Mouse (Mus musculus) hindbrain, embryonic 16.5 days (tissue): ENCODE data around the gene Lmo7. TPM values are rescaled to one million over a fixed set of nuclear protein-coding genes. Genes with fewer than 3 reads are reported as not detected.

Experiments
- ATAC-seq: fragments of 200-750 bp; cut with Nextera tagmentation; 2 replicates; pipeline ENCODE4 v1.8.0; 2017; ENCODE audit warnings: moderate TSS enrichment, moderate library complexity
- H3K27ac ChIP-seq: fragments of 300-500 bp; sonication (generic); 2 replicates; pipeline ENCODE4 v1.5.1; 2014; ENCODE audit warnings: low read depth, mild to moderate bottlenecking, control low read depth, low read length, moderate library complexity
- H3K27me3 ChIP-seq: fragments of 300-500 bp; sonication (generic); replicated peaks from 2 replicates; pipeline ENCODE4 v1.6.1; 2014; ENCODE audit warnings: low read length; ENCODE audit not compliant: control insufficient read depth, insufficient read depth
- H3K36me3 ChIP-seq: fragments of 300-500 bp; sonication (generic); 2 replicates; pipeline ENCODE4 v1.6.1; 2014; ENCODE audit warnings: mild to moderate bottlenecking, low read length, moderate library complexity, mixed read lengths; ENCODE audit not compliant: control insufficient read depth, insufficient read depth
- H3K4me1 ChIP-seq: fragments of 300-500 bp; sonication (generic); 2 replicates; pipeline ENCODE4 v1.6.1; 2014; ENCODE audit warnings: low read depth, low read length; ENCODE audit not compliant: control insufficient read depth, insufficient read depth
- H3K4me2 ChIP-seq: fragments of 300-500 bp; sonication (generic); 2 replicates; pipeline ENCODE4 v1.6.1; 2014; ENCODE audit warnings: mild to moderate bottlenecking, low read length, control low read depth, moderate library complexity
- H3K4me3 ChIP-seq: fragments of 300-500 bp; sonication (generic); 2 replicates; pipeline ENCODE4 v1.5.1; 2014; ENCODE audit warnings: mild to moderate bottlenecking, low read length, control low read depth, moderate library complexity
- H3K9ac ChIP-seq: fragments of 300-500 bp; sonication (generic); 2 replicates; pipeline ENCODE4 v1.6.1; 2014; ENCODE audit warnings: low read depth, mild to moderate bottlenecking, control low read depth, low read length, moderate library complexity
- H3K9me3 ChIP-seq: fragments of 300-500 bp; sonication (generic); 2 replicates; pipeline ENCODE4 v1.6.1; 2014; ENCODE audit warnings: mild to moderate bottlenecking, low read length, moderate library complexity; ENCODE audit not compliant: control insufficient read depth
- WGBS: fragments of 180-500 bp; shearing (Covaris S2); extraction: QIAGEN DNeasy Blood & Tissue Kit; methylation state at CpG from one replicate; pipeline ENCODE4 v1.1.7; 2014; 5-methylcytosine and 5-hydroxymethylcytosine counted together
- polyA plus RNA-seq: library from polyadenylated mRNA; unstranded; fragments of >200 nt; fragmentation: Nextera tagmentation; extraction: Ambion mirVana; gene quantifications from 2 replicates; pipeline ENCODE4 v1.2.1, GENCODE M21; 2015

The Lmo7 gene
- polyA plus RNA-seq, 1 experiment from 2014 or later = 2.3 TPM

DNA sequence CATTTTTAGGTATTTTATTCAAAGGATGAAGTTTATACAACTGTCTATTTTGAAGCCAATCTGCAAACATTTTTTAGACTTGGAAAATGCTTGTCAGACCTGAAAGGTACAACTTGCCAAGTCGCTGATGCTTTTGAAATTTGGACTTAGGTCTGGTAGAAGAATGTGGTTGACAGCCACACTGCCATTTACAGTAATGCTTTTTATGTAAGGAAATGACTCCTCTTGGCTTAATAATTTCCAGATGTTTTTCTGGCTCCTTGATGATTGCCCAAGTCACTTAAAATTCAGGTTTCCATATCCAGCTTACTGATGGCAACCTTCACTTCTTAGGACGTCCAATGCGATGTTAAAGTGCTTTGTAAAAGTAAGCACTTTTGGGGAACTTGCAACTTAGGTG, 16.9 kb downstream of the Lmo7 start:
- ATAC-seq = no peak
- H3K27ac ChIP-seq = no peak overlapping the region
- H3K9me3 ChIP-seq = no peaks in the 10 kb centered on the region
- no peaks in the 10 kb centered on the region for H3K36me3 ChIP-seq
- no peaks in the 10 kb centered on the region for H3K4me1 ChIP-seq
- WGBS = 94% methylated on average over 3 of the region's 3 CpGs
- H3K9ac ChIP-seq = no peak overlapping the region
- H3K27me3 ChIP-seq = no peaks in the 10 kb centered on the region
- H3K4me2 ChIP-seq = no peak overlapping the region
- H3K4me3 ChIP-seq = no peak overlapping the region

GRCm38 (mm10) chr14:101747811-101748210, 18.1 kb downstream of the Lmo7 start:
- Histone ChIP-seq H3K4me3 (no peak overlapping the region), H3K4me2 (no peak overlapping the region), H3K9me3 (no peaks in the 10 kb centered on the region), H3K4me1 (no peaks in the 10 kb centered on the region), H3K9ac (no peak overlapping the region), H3K27me3 (no peaks in the 10 kb centered on the region), H3K36me3 (no peaks in the 10 kb centered on the region), H3K27ac (no peak overlapping the region)
- WGBS = 97% methylated on average over 11 of the region's 11 CpGs
- ATAC-seq = no peak

DNA sequence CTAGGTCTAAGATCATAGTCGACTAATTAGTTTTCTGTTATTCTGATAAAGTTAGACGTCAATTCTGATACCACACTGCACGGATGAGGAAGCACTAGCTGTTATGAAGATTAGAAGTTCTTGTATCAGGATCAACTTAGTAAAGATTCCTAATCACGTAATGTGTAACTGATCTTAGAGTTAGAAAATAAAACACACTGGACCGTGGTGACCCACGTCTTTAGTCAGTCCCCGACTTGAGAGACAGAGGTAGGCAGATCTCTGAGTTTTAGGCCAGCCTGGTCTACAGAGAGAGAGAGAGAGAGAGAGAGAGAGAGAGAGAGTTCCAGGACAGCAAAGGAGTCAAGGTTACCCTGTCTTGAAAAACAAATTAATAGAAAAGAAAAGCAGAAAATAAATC, 18.7 kb downstream of the Lmo7 start:
- no peak overlapping the region for H3K27ac ChIP-seq
- H3K27me3 ChIP-seq = no peaks in the 10 kb centered on the region
- ATAC-seq = no peak
- H3K4me2 ChIP-seq = no peak overlapping the region
- H3K9ac ChIP-seq = no peak overlapping the region
- H3K4me3 ChIP-seq = no peak overlapping the region
- H3K9me3 ChIP-seq = no peaks in the 10 kb centered on the region
- H3K36me3 ChIP-seq = no peaks in the 10 kb centered on the region
- 90% methylated on average over 7 of the region's 7 CpGs for WGBS
- H3K4me1 ChIP-seq = no peaks in the 10 kb centered on the region

- no peaks in the 10 kb centered on the region for H3K9me3 ChIP-seq
- no peak overlapping the region for H3K4me3 ChIP-seq
- H3K9ac ChIP-seq = no peak overlapping the region
- H3K4me1 ChIP-seq = no peaks in the 10 kb centered on the region
- no peaks in the 10 kb centered on the region for H3K27me3 ChIP-seq
- WGBS = 94% methylated on average over 4 of the region's 4 CpGs
- H3K4me2 ChIP-seq = no peak overlapping the region
- H3K36me3 ChIP-seq = no peaks in the 10 kb centered on the region
- H3K27ac ChIP-seq = no peak overlapping the region
- no peak for ATAC-seq
Measured at GRCm38 (mm10) chr14:101750910-101751309, 21.2 kb downstream of the Lmo7 start.

GRCm38 (mm10) chr14:101755425-101755824, 25.7 kb downstream of the Lmo7 start:
- ATAC-seq = no peak
- H3K4me1 ChIP-seq = no peaks in the 10 kb centered on the region
- no peak overlapping the region for H3K9ac ChIP-seq
- H3K27me3 ChIP-seq = no peaks in the 10 kb centered on the region
- H3K9me3 ChIP-seq = no peaks in the 10 kb centered on the region
- no peak overlapping the region for H3K27ac ChIP-seq
- 22% methylated on average over 4 of the region's 4 CpGs for WGBS
- no peak overlapping the region for H3K4me3 ChIP-seq
- H3K36me3 ChIP-seq = no peaks in the 10 kb centered on the region
- no peak overlapping the region for H3K4me2 ChIP-seq

DNA sequence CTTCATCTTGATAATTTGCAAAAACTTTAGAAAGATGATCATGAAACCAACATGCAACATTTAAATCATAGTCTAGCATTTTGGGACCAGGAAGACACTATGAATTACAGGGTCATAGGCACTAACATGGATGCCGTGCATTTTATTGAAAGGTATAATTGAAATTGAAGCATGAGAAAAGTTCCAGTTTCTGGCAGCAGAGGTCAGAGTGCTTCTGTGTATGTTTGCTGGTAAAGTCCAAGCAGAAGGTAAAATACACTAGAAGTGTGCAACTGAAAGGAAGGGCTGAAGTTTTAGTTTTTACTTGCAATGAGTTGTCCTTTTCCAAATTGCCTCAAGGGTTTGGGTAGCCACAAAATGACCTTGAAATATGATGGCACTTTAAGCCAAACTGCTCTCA, 32.5 kb downstream of the Lmo7 start:
- H3K9me3 ChIP-seq = no peaks in the 10 kb centered on the region
- no peak overlapping the region for H3K4me3 ChIP-seq
- H3K27me3 ChIP-seq = no peaks in the 10 kb centered on the region
- H3K4me1 ChIP-seq = no peaks in the 10 kb centered on the region
- no peak overlapping the region for H3K4me2 ChIP-seq
- 41% methylated on average over 1 of the region's 1 CpGs for WGBS
- no peak for ATAC-seq
- H3K27ac ChIP-seq = no peak overlapping the region
- no peaks in the 10 kb centered on the region for H3K36me3 ChIP-seq
- no peak overlapping the region for H3K9ac ChIP-seq

DNA sequence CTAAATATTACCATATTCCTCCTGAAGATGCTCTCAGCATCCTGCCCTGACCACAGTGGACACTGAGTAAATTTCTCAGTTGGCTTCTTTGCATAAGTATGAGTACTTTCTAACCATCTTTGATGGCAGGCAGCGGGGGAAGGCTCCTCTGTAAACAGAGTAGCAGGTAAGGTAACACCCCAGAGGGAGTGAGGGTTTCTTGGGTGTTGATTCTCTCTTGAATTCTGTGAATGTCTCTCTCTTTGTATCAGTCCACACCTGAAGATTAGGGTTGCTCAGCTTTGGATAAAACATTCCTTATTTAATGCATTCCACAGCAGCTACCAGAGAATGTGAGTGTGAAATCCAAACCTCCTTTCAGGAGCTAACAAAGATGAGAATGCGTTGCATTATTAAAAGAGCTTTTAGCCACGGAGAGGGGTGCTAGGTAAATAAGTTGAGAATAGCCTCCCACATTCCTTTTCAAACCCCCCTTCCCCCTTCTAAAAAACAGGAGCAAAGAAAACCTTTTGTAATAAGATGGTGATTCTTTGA, 34.1 kb downstream of the Lmo7 start:
- 28% methylated on average over 3 of the region's 3 CpGs for WGBS

GRCm38 (mm10) chr14:101771336-101771735, 41.6 kb downstream of the Lmo7 start:
- H3K4me3 ChIP-seq = no peak overlapping the region
- no peaks in the 10 kb centered on the region for H3K36me3 ChIP-seq
- ATAC-seq = no peak
- no peaks in the 10 kb centered on the region for H3K27me3 ChIP-seq
- H3K27ac ChIP-seq = no peak overlapping the region
- H3K4me1 ChIP-seq = no peaks in the 10 kb centered on the region
- H3K9me3 ChIP-seq = no peaks in the 10 kb centered on the region
- 91% methylated on average over 5 of the region's 5 CpGs for WGBS
- H3K4me2 ChIP-seq = no peak overlapping the region
- no peak overlapping the region for H3K9ac ChIP-seq

More for the DNA sequence above, 34.1 kb downstream of the Lmo7 start:
- no peaks in the 10 kb centered on the region for H3K9me3 ChIP-seq
- H3K27ac ChIP-seq = no peak overlapping the region
- H3K4me3 ChIP-seq = no peak overlapping the region
- H3K36me3 ChIP-seq = no peaks in the 10 kb centered on the region
- H3K9ac ChIP-seq = no peak overlapping the region
- H3K4me2 ChIP-seq = no peak overlapping the region
- no peak for ATAC-seq
- no peaks in the 10 kb centered on the region for H3K4me1 ChIP-seq
- H3K27me3 ChIP-seq = no peaks in the 10 kb centered on the region

DNA sequence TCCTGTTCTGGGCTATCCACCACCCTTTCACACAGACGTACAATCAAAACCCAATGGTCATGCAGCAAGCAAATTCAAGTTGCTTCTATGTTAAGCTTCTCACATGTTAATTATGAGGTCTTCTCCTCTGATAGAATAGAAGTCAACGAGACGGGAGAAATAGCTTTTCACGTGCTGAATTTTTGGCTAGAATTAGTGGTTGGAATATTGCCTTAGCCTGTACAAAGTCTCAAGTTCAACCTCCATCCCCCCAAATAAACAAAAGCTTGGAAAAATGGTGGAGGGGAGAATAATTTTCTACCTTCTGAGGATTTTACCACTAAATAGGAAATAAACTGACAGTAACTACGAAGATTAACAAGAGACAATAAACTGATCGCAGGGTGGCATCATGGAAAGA, 42.0 kb downstream of the Lmo7 start:
- Histone ChIP-seq H3K9ac (no peak overlapping the region), H3K4me1 (no peaks in the 10 kb centered on the region), H3K27me3 (no peaks in the 10 kb centered on the region), H3K36me3 (no peaks in the 10 kb centered on the region), H3K4me2 (no peak overlapping the region), H3K4me3 (no peak overlapping the region), H3K9me3 (no peaks in the 10 kb centered on the region), H3K27ac (no peak overlapping the region)
- WGBS = 93% methylated on average over 6 of the region's 6 CpGs
- no peak for ATAC-seq

GRCm38 (mm10) chr14:101774631-101775030, 44.9 kb downstream of the Lmo7 start:
- H3K9me3 ChIP-seq = no peaks in the 10 kb centered on the region
- no peak overlapping the region for H3K4me3 ChIP-seq
- no peak overlapping the region for H3K27ac ChIP-seq
- H3K27me3 ChIP-seq = no peaks in the 10 kb centered on the region
- no peak for ATAC-seq
- no peak overlapping the region for H3K9ac ChIP-seq
- H3K4me2 ChIP-seq = no peak overlapping the region
- H3K4me1 ChIP-seq = no peaks in the 10 kb centered on the region
- no peaks in the 10 kb centered on the region for H3K36me3 ChIP-seq
- 65% methylated on average over 4 of the region's 4 CpGs for WGBS
